Mouse (Mus musculus) liver, adult 2 months (tissue): ENCODE measurements at regions not wholly inside any gene's neighbourhood (a gene's known extent, or its start where the extent isn't known, plus 50 kb on each side); places are given as distances from the start of the nearest gene placed in this dataset.

ENCODE experiments used
- CTCF ChIP-seq: fragments of 200-500 bp; IDR thresholded peaks from 2 replicates; pipeline ENCODE4 v1.5.1; 2011; ENCODE audit warnings: low read depth, low read length, control low read depth
- POLR2A ChIP-seq: fragments of 200-500 bp; IDR thresholded peaks from 2 replicates; pipeline ENCODE4 v1.6.1; 2011; ENCODE audit warnings: low read length, control low read depth; ENCODE audit not compliant: insufficient read depth; ENCODE audit errors: extremely low read depth

GRCm38 (mm10) chr2:149195736-149196135, 178.7 kb upstream of the Gm10750 start:
- TF ChIP-seq POLR2A (no peak), CTCF (no peak)
